Mouse (Mus musculus): ENCODE data around the gene Sdk1.

- TF ChIP-seq GATA1 (IDR thresholded peaks at IDR 0.05; ENCODE audit: borderline replicate concordance, low read length): no peak
- no peak for TF ChIP-seq FLI1 (IDR thresholded peaks at IDR 0.05; ENCODE audit: low read length)
Measured at GRCm38 (mm10) chr5:141758885-141759284, 517.6 kb downstream of the Sdk1 start.

Data from megakaryocyte, embryonic 14.5 days (primary cell).